Comparison of ENCODE assay signal across 25 mouse cellular contexts in genomic region chr19:45227671-45228070, GRCm38 (mm10). TPM values are rescaled to one million over a fixed set of nuclear protein-coding genes. Genes with fewer than 3 reads are reported as not detected.
"Had no signal": no experiment of that assay in that cellular context is flagged by ENCODE, and none has a peak within 500 bp of the region (broad histone marks: within the 10 kb centered on the region; RNA-seq: fewer than 3 reads in every experiment).

No protein-coding gene starts in this region.

- H3K27ac ChIP-seq: limb, embryonic 13.5 days; liver, embryonic 12.5 days; liver, embryonic 15.5 days; lung, embryonic 15.5 days; midbrain, embryonic 13.5 days; stomach, postnatal 0 days had no signal

- H3K36me3 ChIP-seq: limb, embryonic 13.5 days; liver, embryonic 12.5 days; liver, embryonic 15.5 days; lung, embryonic 15.5 days; midbrain, embryonic 13.5 days had no signal

- ATAC-seq: liver, embryonic 12.5 days; midbrain, embryonic 13.5 days; midbrain, embryonic 16.5 days had no signal

- H3K4me3 ChIP-seq: limb, embryonic 13.5 days; liver, embryonic 12.5 days; liver, embryonic 15.5 days; lung, embryonic 15.5 days; midbrain, embryonic 13.5 days; myocyte had no signal

- H3K9me3 ChIP-seq: limb, embryonic 13.5 days; liver, embryonic 12.5 days; liver, embryonic 15.5 days; lung, embryonic 15.5 days; midbrain, embryonic 13.5 days had no signal

- H3K9ac ChIP-seq: limb, embryonic 13.5 days; liver, embryonic 12.5 days; liver, embryonic 15.5 days; lung, embryonic 15.5 days; midbrain, embryonic 13.5 days had no signal

- H3K4me2 ChIP-seq: limb, embryonic 13.5 days; liver, embryonic 12.5 days; liver, embryonic 15.5 days; lung, embryonic 15.5 days; midbrain, embryonic 13.5 days had no signal

- DNase-seq: kidney, adult 18-20 months; kidney, adult 9 months; kidney, postnatal 14 days; kidney, postnatal 4 days; left cerebral cortex, postnatal 4 days; liver; lung, adult 18-20 months; lung, postnatal 10 days; lung, postnatal 36 days; right cerebral cortex, adult 18-20 months; right cerebral cortex, postnatal 14 days; right cerebral cortex, postnatal 4 days; thymus, adult 2 months; thymus, postnatal 14 days; thymus, postnatal 4 days had no signal

RNA-seq across cellular contexts. Expression of gene Lbx1, which starts 7.9 kb away (rescaled TPM):
- polyA plus RNA-seq: kidney, embryonic 16.5 days; liver, embryonic 15.5 days; lung, embryonic 15.5 days; stomach, embryonic 14.5 days; stomach, postnatal 0 days; thymus, adult 2 months had no signal
